Mouse (Mus musculus): ENCODE measurements around the gene Igsf6. TPM values are rescaled to one million over a fixed set of nuclear protein-coding genes. Genes with fewer than 3 reads are reported as not detected.

The Igsf6 gene
- polyA plus RNA-seq, 1 experiment: 2.0 TPM

Other genes starting within 250 kb of the Igsf6 start
- gene Eef2k, start 231.7 kb downstream of the Igsf6 start, polyA plus RNA-seq (2012; rRNA removed): 25.5 and 25.6 TPM in 2 replicates
- 27.2 and 27.4 TPM in 2 replicates for gene Polr3e, start 156.8 kb downstream of the Igsf6 start, polyA plus RNA-seq (2012; rRNA removed)
- gene Cdr2, start 92.3 kb downstream of the Igsf6 start, polyA plus RNA-seq (2012; rRNA removed): 37.0 and 45.4 TPM in 2 replicates
- 0.85 and 1.00 TPM in 2 replicates for gene Mfsd13b, start 92.1 kb downstream of the Igsf6 start, polyA plus RNA-seq (2012; rRNA removed)
- gene Mettl9, start 40.1 kb downstream of the Igsf6 start, polyA plus RNA-seq (2012; rRNA removed): 27.7 and 34.4 TPM in 2 replicates
- gene Otoa, start 7.1 kb upstream of the Igsf6 start, polyA plus RNA-seq (2012; rRNA removed): 0.24 and 0.47 TPM in 2 replicates